Mouse (Mus musculus) liver, postnatal 0 days (tissue): ENCODE results near the gene Ints13.

ENCODE experiments used
- CTCF ChIP-seq: sonication (generic); IDR thresholded peaks from 2 replicates; pipeline ENCODE4 v1.5.1; 2016; ENCODE audit warnings: antibody characterized with exemption, low read depth
- EP300 ChIP-seq: IDR thresholded peaks from 2 replicates; pipeline ENCODE4 v1.6.1; 2016; ENCODE audit warnings: antibody characterized with exemption, low read depth, mild to moderate bottlenecking

- TF ChIP-seq CTCF (no peak), EP300 (no peak)
Observed at GRCm38 (mm10) chr6:146515936-146516335, 61.7 kb downstream of the Ints13 start.
